Mouse (Mus musculus) thymus, postnatal 14 days (tissue): ENCODE results near the gene B4galt4.
"Not testable (repeated sequence)": the region's sequence is repeated elsewhere in the genome, so short reads cannot be mapped to it uniquely, and the experiment has no call there.

Source experiments
- DNase-seq: peaks from one replicate; pipeline ENCODE4 v3.0.0; 2021

B4galt4 gene

DNA sequence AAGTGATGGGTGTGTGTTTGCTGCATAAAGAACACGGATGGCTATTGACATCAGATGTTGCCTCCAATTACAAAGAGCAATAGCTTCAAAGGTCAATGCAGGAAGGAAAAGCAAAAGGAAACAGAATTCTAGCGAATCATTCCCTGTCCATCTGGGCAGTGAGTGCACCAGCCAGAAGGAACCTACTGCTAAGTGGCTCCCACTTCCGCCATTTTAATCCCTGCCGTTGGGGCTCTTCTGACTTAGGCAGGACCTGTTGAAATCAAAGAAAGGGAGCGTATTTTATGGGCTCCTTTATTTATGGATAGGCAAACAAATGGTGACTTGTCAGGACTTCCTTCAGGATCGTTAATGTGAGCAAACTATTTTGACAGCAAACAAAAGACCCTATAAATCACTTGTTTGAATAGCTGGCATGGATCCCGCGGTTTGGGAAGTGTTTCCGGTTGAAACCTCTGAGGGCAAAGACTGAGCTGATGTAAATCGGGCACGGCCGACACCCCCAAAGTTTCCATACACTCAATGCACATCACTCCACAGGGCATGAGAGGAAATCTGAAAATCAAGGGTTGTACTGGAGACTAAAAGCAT lies 30.9 kb downstream of the B4galt4 start:
- no peak for DNase-seq

DNA sequence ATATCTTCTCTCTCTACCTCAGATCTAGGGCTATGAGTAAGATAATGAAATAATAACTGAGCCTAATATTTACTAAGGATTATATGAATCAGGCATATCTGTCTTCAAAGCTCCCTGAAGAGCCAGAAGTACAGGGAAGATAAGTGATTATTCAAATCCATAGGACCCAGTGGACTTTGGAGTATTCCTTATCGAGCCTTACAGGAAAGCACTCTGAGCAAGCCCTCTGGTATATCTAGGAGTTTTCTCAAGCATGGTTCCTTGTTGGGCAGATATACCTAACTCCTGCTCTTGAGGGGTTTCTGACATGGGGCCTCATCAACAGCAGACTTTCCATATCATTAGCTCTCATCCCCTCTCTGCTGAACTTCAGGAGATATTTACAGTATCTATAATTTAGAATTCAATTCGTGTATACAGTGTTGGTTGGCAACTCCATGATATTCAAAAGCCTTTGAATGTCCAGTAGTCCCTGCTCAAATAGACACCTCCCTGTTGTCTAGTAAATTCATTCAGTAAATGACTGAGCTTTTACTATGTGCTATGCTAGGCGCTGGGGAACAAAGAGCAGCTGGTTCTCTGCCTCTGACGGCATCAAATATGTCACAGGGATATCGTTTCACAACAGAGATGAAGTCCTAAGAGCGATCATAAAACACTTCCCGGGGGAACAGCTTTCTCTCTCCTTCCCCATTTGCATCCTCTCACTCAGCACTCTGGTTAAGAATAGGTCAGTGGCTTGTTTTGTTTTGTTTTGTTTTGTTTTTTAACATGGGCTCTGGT lies 33.1 kb downstream of the B4galt4 start:
- DNase-seq: no peak

DNA sequence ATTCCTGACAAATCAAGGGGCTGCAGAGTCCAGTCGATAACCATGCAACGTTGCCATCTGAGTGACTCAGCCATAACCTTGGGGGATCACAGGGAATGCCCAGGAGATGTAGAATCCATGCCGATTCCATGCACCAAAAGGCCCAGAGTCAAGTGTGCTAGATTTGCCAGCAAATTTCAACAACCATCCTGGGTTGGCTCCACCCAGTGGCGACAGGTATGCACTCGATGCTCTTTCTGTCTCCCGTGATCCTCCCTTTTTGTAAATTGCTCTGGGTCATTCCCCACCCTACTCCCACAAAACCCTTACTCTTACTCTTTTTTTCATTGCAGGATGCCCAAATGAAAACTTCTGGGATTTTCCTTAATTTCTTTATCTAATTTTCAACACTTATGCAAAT lies 34.3 kb downstream of the B4galt4 start:
- DNase-seq: no peak

DNA sequence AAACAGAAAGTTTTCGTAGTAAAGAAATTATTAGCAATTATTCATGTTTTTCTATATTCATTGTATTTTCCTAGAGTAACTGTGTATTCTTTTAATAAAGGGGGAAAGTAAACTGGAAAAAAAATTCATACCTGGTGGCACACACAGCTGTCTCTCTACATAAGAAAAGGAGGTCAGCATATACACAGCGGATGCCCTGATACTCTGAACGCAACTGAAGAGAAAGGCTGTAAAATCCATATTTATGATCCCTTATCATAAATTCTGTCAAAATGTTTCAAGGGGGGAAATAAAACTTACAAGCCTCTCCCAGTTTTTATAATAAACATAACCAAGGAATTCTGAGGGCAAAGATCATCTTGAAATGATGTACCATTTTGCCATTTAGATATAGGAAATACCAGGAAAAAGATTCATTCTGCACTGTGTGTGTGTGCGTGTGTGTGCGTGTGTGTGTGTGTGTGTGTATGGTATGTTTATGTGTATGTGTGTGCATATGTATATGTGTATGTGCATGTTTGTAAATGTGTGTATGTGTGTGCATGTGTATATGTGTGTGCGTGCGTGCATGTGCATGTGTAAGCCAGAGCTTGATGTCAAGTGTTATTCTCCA lies 39.0 kb downstream of the B4galt4 start:
- DNase-seq: no peak

DNA sequence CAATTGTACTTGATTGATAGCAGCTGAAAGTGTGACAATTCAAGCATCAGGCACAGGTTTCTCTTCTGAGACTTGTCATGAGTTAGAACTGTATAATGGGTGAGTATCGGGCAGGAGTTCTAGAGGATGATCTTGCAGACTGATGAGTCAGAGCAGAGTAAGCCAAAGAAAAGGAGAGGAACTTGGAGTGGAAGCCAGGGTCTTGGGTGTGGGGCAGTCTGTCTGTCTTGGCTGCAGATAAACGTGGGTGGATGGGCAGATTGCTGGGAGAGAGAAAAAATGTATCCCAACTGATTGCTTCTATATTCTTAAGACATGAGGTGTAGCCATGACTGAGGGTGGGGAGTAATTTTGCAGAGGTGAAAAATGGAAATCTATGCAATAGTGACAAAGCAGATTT lies 39.9 kb downstream of the B4galt4 start:
- DNase-seq: no peak

DNA sequence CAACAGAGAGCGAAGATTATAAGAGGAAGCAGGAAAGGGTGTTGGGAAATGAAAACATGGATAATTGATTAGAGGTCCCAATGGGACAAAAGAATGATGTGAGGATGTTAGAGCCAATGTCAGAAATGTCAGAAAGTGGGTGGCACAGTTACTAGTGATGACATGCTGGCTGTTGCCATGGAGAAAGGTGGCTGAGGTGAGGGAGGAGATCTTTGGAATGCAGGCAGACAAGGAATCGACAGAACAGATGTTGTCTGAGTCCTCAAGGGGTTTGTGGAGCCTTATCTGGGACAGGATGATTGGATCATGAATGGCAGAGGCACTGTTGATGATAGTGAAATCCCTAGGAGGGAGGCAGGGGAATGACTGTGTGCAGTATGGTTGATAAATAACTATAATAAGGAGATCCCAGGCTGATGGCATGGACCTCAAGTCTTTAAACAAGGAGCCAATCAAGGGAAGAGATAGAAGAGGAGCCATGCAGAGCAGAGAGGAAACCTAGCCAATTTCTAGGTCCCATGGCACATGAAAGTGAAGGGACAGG lies 40.5 kb downstream of the B4galt4 start:
- no peak for DNase-seq

DNA sequence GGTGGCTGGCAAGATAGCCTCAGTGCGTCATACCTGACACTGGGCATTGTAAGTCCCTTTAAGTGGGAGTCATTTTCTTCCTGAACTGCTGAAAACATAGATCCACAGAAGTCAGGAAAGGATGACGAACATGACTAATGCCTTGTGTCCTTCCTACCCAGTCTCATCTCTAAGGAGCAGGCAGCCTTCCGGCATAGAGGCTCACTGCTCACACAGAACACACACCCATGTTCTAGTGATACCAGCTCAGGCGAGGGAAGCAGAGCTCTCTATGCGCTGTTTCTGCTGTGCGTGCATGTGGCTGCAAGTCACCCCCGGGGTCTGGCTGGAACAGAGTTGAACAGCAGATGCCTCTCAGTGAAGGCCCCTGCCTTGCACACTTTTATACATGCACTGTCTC lies 43.2 kb downstream of the B4galt4 start:
- no peak for DNase-seq

DNA sequence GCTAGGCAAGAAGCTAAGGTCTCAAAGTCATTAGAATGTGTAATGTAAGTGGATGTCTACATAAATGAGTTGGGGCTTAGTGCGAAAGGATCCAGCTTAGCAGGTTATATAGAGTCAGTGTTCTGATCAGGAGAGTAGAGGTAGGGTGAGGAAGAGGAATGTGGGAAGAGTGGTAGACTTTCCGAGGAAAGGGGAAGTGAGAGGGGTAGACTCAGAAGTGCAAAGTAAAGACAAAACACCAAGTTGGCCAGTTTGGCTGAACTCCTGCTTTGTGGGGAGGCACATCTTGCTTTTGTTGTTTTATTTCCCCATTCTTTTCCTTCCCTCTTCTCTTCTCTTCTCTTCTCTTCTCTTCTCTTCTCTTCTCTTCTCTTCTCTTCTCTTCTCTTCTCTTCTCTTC lies 47.0 kb downstream of the B4galt4 start:
- DNase-seq: no peak

DNA sequence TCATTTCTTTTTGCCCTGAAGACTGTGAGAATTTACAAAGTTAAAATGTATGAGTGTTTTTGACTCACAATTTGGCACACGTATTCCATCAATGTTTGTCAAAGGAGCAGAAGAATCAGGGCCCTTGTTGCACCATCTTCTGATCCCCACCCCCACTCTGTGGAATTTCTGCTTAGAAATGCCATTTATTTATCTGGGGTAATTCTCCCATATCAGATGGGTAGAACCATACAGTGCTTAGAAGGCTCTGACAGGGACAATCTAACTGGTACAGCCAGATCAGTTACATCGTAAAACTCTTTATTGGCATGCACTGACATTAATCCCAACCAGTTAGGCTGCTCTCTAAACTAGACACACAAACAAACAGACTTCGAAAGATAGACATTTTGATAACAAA lies 47.9 kb downstream of the B4galt4 start:
- DNase-seq: no peak

DNA sequence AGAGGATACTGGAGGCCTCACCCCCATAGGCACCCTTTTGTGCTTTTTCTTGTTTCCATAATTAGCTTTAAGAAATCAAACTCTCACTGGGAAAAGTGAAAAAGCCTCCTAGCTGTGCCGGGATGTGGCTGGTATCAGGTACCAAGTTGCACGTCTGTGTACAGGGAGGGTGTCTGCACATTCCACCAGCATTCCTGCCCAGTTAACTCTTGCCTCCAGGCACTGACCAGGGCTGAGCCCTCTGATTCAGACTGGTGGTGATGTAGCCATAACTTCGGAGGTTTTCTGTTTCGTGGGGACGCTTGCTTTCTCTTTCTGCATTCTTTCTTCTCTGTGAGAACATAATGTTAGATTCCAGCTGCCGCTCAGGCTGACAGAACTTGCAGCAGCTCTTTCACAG lies 51.1 kb downstream of the B4galt4 start:
- no peak for DNase-seq

DNA sequence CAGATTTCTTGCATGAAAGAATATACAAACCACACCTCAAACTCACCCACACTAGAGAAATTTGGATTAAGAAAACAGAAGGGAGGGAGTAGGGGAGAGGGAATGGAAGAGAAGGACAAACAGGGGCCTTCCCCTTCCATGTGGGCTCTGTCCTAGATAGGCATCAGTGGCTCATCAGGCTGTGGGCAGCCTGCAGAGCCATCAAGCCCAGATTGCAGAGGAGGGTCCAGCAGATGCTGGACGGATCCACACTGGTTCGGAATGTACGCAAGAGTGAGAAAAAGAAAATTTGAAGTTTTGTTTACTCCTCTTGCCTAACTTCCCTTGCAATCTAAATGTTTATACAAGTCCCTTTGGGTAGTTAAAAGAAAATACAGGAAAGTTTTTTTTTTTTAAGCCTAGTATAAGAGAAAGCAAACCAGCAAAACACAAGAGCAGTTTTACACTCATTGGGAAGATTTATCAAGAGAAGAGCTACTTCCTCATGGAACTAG lies 56.9 kb downstream of the B4galt4 start:
- DNase-seq: no peak

DNA sequence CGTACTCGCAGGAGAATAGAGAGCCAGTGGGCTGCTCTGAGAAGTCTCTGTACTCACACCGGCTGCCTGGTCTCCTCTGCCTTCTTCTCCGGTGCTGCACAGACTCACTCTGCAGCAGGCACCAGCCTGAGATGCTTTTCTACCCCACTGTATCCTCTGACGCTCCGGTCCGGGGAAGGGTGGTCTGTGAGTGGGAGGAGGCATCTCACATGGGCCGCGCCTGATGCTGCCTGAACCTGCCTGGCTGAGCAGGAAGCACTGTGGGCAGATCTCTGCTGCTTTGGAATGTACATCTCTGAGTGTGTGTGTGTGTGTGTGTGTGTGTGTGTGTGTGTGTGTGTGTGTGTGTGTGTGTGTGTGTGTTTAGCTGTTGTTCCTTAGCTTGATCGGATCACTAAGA lies 58.0 kb downstream of the B4galt4 start, which contains the start of gene Upk1b:
Gene Upk1b, minus strand, starts transcription at position 238 of the 400 bp plus-strand sequence.
- DNase-seq: peak; percentile 7

DNA sequence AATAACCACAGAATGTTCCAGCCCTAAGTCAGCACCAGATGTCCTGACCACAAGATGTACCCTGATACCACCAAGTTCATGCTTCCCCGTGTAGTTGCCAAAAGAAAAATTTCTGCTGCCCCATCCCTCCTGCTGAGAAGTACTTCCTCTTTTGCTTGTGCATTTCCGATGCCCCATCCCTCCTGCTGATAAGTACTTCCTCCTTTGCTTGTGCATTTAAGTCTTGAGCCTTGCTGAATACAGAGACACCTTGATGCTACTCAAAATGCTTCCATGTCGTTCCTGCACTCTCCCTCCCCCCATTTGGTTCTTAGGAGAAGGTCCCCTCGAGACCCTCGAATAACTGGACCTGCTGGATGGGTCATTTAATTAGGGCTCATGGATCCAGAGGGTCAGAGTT lies 65.7 kb downstream of the B4galt4 start:
- DNase-seq: not testable (repeated sequence)

DNA sequence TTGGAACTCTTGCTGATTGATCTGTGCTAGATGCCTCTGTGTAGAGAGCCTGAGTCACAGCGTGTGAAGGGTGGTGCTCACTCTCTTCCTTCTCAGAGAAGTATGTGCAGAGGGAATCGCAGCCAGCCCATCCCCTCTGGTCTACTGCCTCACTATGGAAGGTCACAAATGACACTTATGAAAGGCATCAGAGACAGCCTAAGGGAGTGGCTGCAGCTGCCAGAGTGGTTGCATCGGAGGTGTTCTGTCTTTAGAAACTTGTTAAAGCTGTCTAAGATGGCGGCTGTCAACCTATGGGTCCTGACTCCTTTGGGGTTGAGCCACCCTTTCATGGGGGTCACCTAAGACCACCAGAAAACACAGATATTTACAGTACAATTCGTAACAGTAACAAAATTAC lies 68.1 kb downstream of the B4galt4 start:
- DNase-seq: no peak

DNA sequence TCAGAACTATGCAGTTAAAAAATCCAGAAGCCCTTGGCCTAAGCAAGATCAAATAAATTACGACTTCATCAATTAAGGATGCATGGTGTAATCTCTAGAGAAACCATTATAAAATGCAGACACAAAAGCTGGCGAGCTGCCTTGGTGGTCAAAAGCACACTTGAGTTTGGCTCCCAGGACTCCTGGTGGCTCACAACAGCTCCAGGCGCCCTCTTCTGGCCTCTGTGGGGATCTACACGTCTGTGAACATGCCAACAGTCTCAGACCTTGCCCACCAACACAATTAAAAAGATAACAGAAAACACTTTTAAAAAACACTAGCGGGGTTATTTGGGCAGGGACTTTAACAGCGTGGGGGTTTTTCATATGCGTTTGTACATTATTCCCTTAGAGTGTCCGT lies 70.5 kb downstream of the B4galt4 start:
- DNase-seq: peak; percentile 64
